Mouse (Mus musculus) left cerebral cortex, postnatal 10 days (tissue): ENCODE measurements around the gene Efcab5. TPM values are rescaled to one million over a fixed set of nuclear protein-coding genes. Genes with fewer than 3 reads are reported as not detected.
"Not testable (repeated sequence)": the region's sequence is repeated elsewhere in the genome, so short reads cannot be mapped to it uniquely, and the experiment has no call there.

ENCODE experiments used
- DNase-seq, 2 experiments: peaks; one replicate each; pipeline ENCODE4 v3.0.0; 2021 to 2022; ENCODE audit warnings: low spot score in 2 of 2, mixed read lengths in 1 of 2; ENCODE audit errors: extremely low spot score in 1 of 2
- intact Hi-C: fragments of 180-260 bp; cut with DNase I; formaldehyde crosslinking; loops from one replicate; pipeline ENCODE4 v1.15.1; 2025
- total RNA-seq, 2 experiments: library from RNA; stranded (reverse); gene quantifications; 2 replicates each; pipeline ENCODE4 v1.2.3; 2021

The Efcab5 gene
- total RNA-seq, 2 experiments from 2014 or later = 2.1 to 2.2 TPM

GRCm38 (mm10) chr11:77107872-77108271 is 80.9 kb downstream of the Efcab5 start:
- DNase-seq, intact Hi-C loops: not testable (repeated sequence)

GRCm38 (mm10) chr11:77106961-77107360 is 81.8 kb downstream of the Efcab5 start:
- intact Hi-C loops = no loop called here
- no peak for DNase-seq

- DNase-seq = peak; percentile 62 to 64
- intact Hi-C loops = loop anchor here (5.0 kb wide), 2 partner anchors 112 to 207 kb away; no protein-coding TSS in a partner anchor
Measured at GRCm38 (mm10) chr11:77100137-77100937, 88.4 kb downstream of the Efcab5 start.

- intact Hi-C loops = loop anchor here (10.0 kb wide), 1 partner anchor 366 kb away; the partner anchor contains the start of gene Coro6
- no peak for DNase-seq
Measured at GRCm38 (mm10) chr11:77098332-77098972, 90.3 kb downstream of the Efcab5 start.

GRCm38 (mm10) chr11:77096991-77097390 is 91.8 kb downstream of the Efcab5 start:
- no peak for DNase-seq
- intact Hi-C loops = loop anchor here (10.0 kb wide), 1 partner anchor 368 kb away; the partner anchor contains the start of gene Coro6

- intact Hi-C loops = loop anchor here (10.0 kb wide), 1 partner anchor 368 kb away; the partner anchor contains the start of gene Coro6
- no peak for DNase-seq
Measured at GRCm38 (mm10) chr11:77096581-77096980, 92.2 kb downstream of the Efcab5 start.

GRCm38 (mm10) chr11:77095206-77095605 is 93.6 kb downstream of the Efcab5 start:
- intact Hi-C loops = loop anchor here (10.0 kb wide), 1 partner anchor 370 kb away; the partner anchor contains the start of gene Coro6
- no peak for DNase-seq

GRCm38 (mm10) chr11:77094136-77094535 is 94.6 kb downstream of the Efcab5 start:
- no peak for DNase-seq
- intact Hi-C loops = loop anchor here (5.0 to 10.0 kb wide), 2 partner anchors 97 to 371 kb away; partner anchors contain the start of genes Coro6 and Slc6a4

GRCm38 (mm10) chr11:77093208-77093607 is 95.6 kb downstream of the Efcab5 start:
- DNase-seq = peak in 1 of 2 experiments; percentile 62
- intact Hi-C loops = loop anchor here (5.0 to 10.0 kb wide), 2 partner anchors 96 to 372 kb away; partner anchors contain the start of genes Coro6 and Slc6a4

GRCm38 (mm10) chr11:77089162-77089561 is 99.6 kb downstream of the Efcab5 start:
- no peak for DNase-seq
- intact Hi-C loops = no loop called here

GRCm38 (mm10) chr11:77087004-77087403 is 101.8 kb downstream of the Efcab5 start:
- DNase-seq = no peak
- intact Hi-C loops = no loop called here

GRCm38 (mm10) chr11:77084001-77084682 is 104.6 kb downstream of the Efcab5 start:
- DNase-seq = no peak
- intact Hi-C loops = no loop called here

GRCm38 (mm10) chr11:77079361-77079760 is 109.4 kb downstream of the Efcab5 start:
- DNase-seq = no peak

GRCm38 (mm10) chr11:77078273-77079134 is 110.3 kb downstream of the Efcab5 start, which contains the start of gene Nsrp1:
Gene Nsrp1, minus strand, starts transcription at chr11:77078435.
- intact Hi-C loops = loop anchor here (5.0 kb wide), 1 partner anchor 81 kb away; the partner anchor contains the start of gene Slc6a4
- peak; percentile 92 to 94 for DNase-seq

More at GRCm38 (mm10) chr11:77079361-77079760, 109.4 kb downstream of the Efcab5 start:
- intact Hi-C loops = loop anchor here (5.0 kb wide), 1 partner anchor 82 kb away; the partner anchor contains the start of gene Slc6a4

GRCm38 (mm10) chr11:77077792-77078191 is 111.0 kb downstream of the Efcab5 start:
- peak in 1 of 2 experiments; percentile 38 for DNase-seq
- intact Hi-C loops = loop anchor here (5.0 kb wide), 1 partner anchor 80 kb away; the partner anchor contains the start of gene Slc6a4

GRCm38 (mm10) chr11:77077331-77077730 is 111.4 kb downstream of the Efcab5 start:
- DNase-seq = not testable (repeated sequence)
- intact Hi-C loops = loop anchor here (5.0 kb wide), 1 partner anchor 80 kb away; the partner anchor contains the start of gene Slc6a4

GRCm38 (mm10) chr11:77070721-77071120 is 118.0 kb downstream of the Efcab5 start:
- intact Hi-C loops = no loop called here
- peak in 1 of 2 experiments; percentile 26 for DNase-seq

- DNase-seq = no peak
- intact Hi-C loops = no loop called here
Measured at GRCm38 (mm10) chr11:77068825-77069224, 119.9 kb downstream of the Efcab5 start.
